Comparison of ENCODE assay signal across 9 mouse cellular contexts in genomic region chr14:51358111-51358982, GRCm38 (mm10). TPM values are rescaled to one million over a fixed set of nuclear protein-coding genes. Genes with fewer than 3 reads are reported as not detected.
DNase-seq lines count a peak whose midpoint lies in the region; ATAC-seq and TF ChIP-seq lines count a peak whose summit lies in the region.
"Had no signal": no experiment of that assay in that cellular context is flagged by ENCODE, and none has a peak within 500 bp of the region (broad histone marks: within the 10 kb centered on the region; RNA-seq: fewer than 3 reads in every experiment).

No protein-coding gene starts in this region.

- peaks cover 15% of the 10 kb centered on the region for H3K27me3 ChIP-seq in heart, embryonic 10.5 days (ENCODE audit: insufficient read depth, poor library complexity, severe bottlenecking)
- peaks cover 5% of the 10 kb centered on the region for H3K27me3 ChIP-seq in heart, adult 2 months (ENCODE audit: control insufficient read depth, insufficient read depth, low read length)
- H3K27me3 ChIP-seq in liver, postnatal 0 days (ENCODE audit: insufficient read depth, low read length), result 0 out of 2 replicates have a peak, but pooled peaks cover 3% of the 10 kb centered on the region
- H3K27me3 ChIP-seq in stomach, embryonic 16.5 days (ENCODE audit: control insufficient read depth, insufficient read depth, low read length), result no peaks in the 10 kb centered on the region; the same call in 1 of the 2 replicates

- peak overlapping the region; percentile 84 for H3K27ac ChIP-seq in heart, embryonic 10.5 days
- no peak overlapping the region for H3K27ac ChIP-seq in heart, adult 2 months
- no peak overlapping the region for H3K27ac ChIP-seq in liver, postnatal 0 days (ENCODE audit: low read depth)
- H3K27ac ChIP-seq in stomach, embryonic 16.5 days (ENCODE audit: low read length), result no peak overlapping the region

- H3K4me2 ChIP-seq in liver, postnatal 0 days (ENCODE audit: low read depth, low read length), result peak overlapping the region; percentile 58
- peak overlapping the region; percentile 87 for H3K4me2 ChIP-seq in stomach, embryonic 16.5 days (ENCODE audit: low read depth, low read length)

- TF ChIP-seq CTCF in heart, adult 2 months (IDR thresholded peaks at IDR 0.05), result no peak
- TF ChIP-seq CTCF in liver, postnatal 0 days (IDR thresholded peaks at IDR 0.05; ENCODE audit: low read depth), result no peak

- no peak for TF ChIP-seq EP300 in heart, adult 2 months (IDR thresholded peaks at IDR 0.05; ENCODE audit: insufficient read depth, low read depth, low read length)
- TF ChIP-seq EP300 in liver, postnatal 0 days (IDR thresholded peaks at IDR 0.05; ENCODE audit: low read depth), result no peak

- intact Hi-C loops in heart, adult 2 months (cut with DNase I), result no loop called here

- no peak for TF ChIP-seq POLR2A in heart, adult 2 months (IDR thresholded peaks at IDR 0.05; ENCODE audit: insufficient read depth, low read depth, low read length)

- H3K9me3 ChIP-seq in heart, embryonic 10.5 days, result no peaks in the 10 kb centered on the region
- H3K9me3 ChIP-seq in liver, postnatal 0 days (ENCODE audit: low read length), result no peaks in the 10 kb centered on the region
- H3K9me3 ChIP-seq in stomach, embryonic 16.5 days (replicated peaks; ENCODE audit: control insufficient read depth, low read length), result no peaks in the 10 kb centered on the region
- H3K9me3 ChIP-seq: G1E had no signal

- H3K36me3 ChIP-seq in heart, embryonic 10.5 days, result no peaks in the 10 kb centered on the region
- no peaks in the 10 kb centered on the region for H3K36me3 ChIP-seq in heart, adult 2 months (ENCODE audit: control insufficient read depth, insufficient read depth, low read length)
- H3K36me3 ChIP-seq in liver, postnatal 0 days (replicated peaks; ENCODE audit: insufficient read depth, low read length), result no peaks in the 10 kb centered on the region
- H3K36me3 ChIP-seq in stomach, embryonic 16.5 days (ENCODE audit: control insufficient read depth, insufficient read depth, low read length), result no peaks in the 10 kb centered on the region
- H3K36me3 ChIP-seq: G1E had no signal

- H3K4me3 ChIP-seq in heart, embryonic 10.5 days, result peak overlapping the region; percentile 64
- no peak overlapping the region for H3K4me3 ChIP-seq in heart, adult 2 months
- H3K4me3 ChIP-seq in liver, postnatal 0 days (ENCODE audit: low read depth, low read length), result peak overlapping the region; percentile 33
- peak overlapping the region; percentile 52 for H3K4me3 ChIP-seq in stomach, embryonic 16.5 days (replicated peaks; ENCODE audit: low read length)

- no peak for DNase-seq in heart, embryonic 10.5 days (ENCODE audit: low spot score)
- no peak for DNase-seq in heart, adult 2 months
- DNase-seq in adrenal gland, postnatal 36 days, result peak; percentile 7 to 11
- peak; percentile 55 for DNase-seq in layer of hippocampus, adult 9-11 months
- DNase-seq in liver, postnatal 0 days, result peak; percentile 15

- H3K79me2 ChIP-seq in heart, adult 2 months (replicated peaks; ENCODE audit: control insufficient read depth, insufficient read depth, low read length), result no peaks in the 10 kb centered on the region

- H3K9ac ChIP-seq in heart, adult 2 months (ENCODE audit: low read depth, low read length), result no peak overlapping the region
- H3K9ac ChIP-seq in liver, postnatal 0 days (replicated peaks), result no peak overlapping the region; the same call in 1 of the 2 replicates
- peak overlapping the region; percentile 70 for H3K9ac ChIP-seq in stomach, embryonic 16.5 days (ENCODE audit: low read length)

- 4% methylated on average over 73 of the region's 75 CpGs for WGBS in heart, embryonic 10.5 days
- 4% methylated on average over 75 of the region's 75 CpGs for WGBS in heart, adult 2 months
- WGBS in liver, postnatal 0 days (ENCODE audit: insufficient replicate concordance), result 5% methylated on average over 54 of the region's 75 CpGs
- 3% methylated on average over 75 of the region's 75 CpGs for WGBS in stomach, embryonic 16.5 days

- 0 out of 2 replicates have a peak, but pooled peaks cover 5% of the 10 kb centered on the region for H3K4me1 ChIP-seq in heart, embryonic 10.5 days
- no peaks in the 10 kb centered on the region for H3K4me1 ChIP-seq in heart, adult 2 months (ENCODE audit: control insufficient read depth, insufficient read depth, low read length)
- no peaks in the 10 kb centered on the region for H3K4me1 ChIP-seq in liver, postnatal 0 days (ENCODE audit: insufficient read depth)
- no peaks in the 10 kb centered on the region for H3K4me1 ChIP-seq in stomach, embryonic 16.5 days (ENCODE audit: control insufficient read depth, insufficient read depth, low read length)

- ATAC-seq in frontal cortex, adult (ENCODE audit: low TSS enrichment), result peak; percentile 99
- no peak for ATAC-seq in liver, postnatal 0 days
- 0 out of 2 replicates have a peak, but pooled peaks have one; percentile 62 for ATAC-seq in stomach, embryonic 16.5 days (ENCODE audit: insufficient read depth, low FRiP score)
- no peak for ATAC-seq in inflammation-experienced regulatory T-cells, adult 6 months

RNA-seq across cellular contexts. Expression of gene Gm7247, which starts 3.2 kb away (rescaled TPM):
- polyA plus RNA-seq in heart, embryonic 10.5 days (2016; fragmentation: Nextera tagmentation; extraction: Ambion mirVana), result not detected in 2 replicates
- total RNA-seq in heart, adult 2 months (2021), result not detected
- polyA plus RNA-seq in heart, adult 2 months (2012; rRNA removed), result not detected in 2 replicates
- not detected for total RNA-seq in adrenal gland, postnatal 36 days (2021)
- not detected in 2 replicates for polyA plus RNA-seq in liver, postnatal 0 days (2015; fragmentation: Nextera tagmentation; extraction: Ambion mirVana)
- polyA plus RNA-seq in stomach, embryonic 16.5 days (2015; fragmentation: Nextera tagmentation; extraction: Ambion mirVana), result not detected in 2 replicates
- polyA plus RNA-seq in inflammation-experienced regulatory T-cells, adult 6 months (2017; shearing (Covaris generic)), result not detected
- total RNA-seq: G1E had no signal
- polyA plus RNA-seq: G1E had no signal

RNA-seq across cellular contexts. Expression of gene Vmn2r88, which starts 52.3 kb away (rescaled TPM):
- not detected in 2 replicates for polyA plus RNA-seq in heart, embryonic 10.5 days (2016; fragmentation: Nextera tagmentation; extraction: Ambion mirVana)
- not detected for total RNA-seq in heart, adult 2 months (2021)
- polyA plus RNA-seq in heart, adult 2 months (2012; rRNA removed), result not detected in 2 replicates
- total RNA-seq in adrenal gland, postnatal 36 days (2021), result not detected
- polyA plus RNA-seq in liver, postnatal 0 days (2015; fragmentation: Nextera tagmentation; extraction: Ambion mirVana), result not detected in 2 replicates
- polyA plus RNA-seq in stomach, embryonic 16.5 days (2015; fragmentation: Nextera tagmentation; extraction: Ambion mirVana), result not detected in 2 replicates
- not detected for polyA plus RNA-seq in inflammation-experienced regulatory T-cells, adult 6 months (2017; shearing (Covaris generic))
- polyA plus RNA-seq: G1E had no signal

Comparison
In these comparisons a context has a peak if more than half of its experiments do, and no peak if none do; other contexts are left out.
1. DNase-seq: peak in adrenal gland, postnatal 36 days (2 of 2), layer of hippocampus, adult 9-11 months (single experiment) and liver, postnatal 0 days (single experiment); none in heart, embryonic 10.5 days (single experiment) and heart, adult 2 months (0 of 2).
2. ATAC-seq: peak in frontal cortex, adult (single experiment) and stomach, embryonic 16.5 days (single experiment); none in liver, postnatal 0 days (single experiment) and inflammation-experienced regulatory T-cells, adult 6 months (single experiment).